Mouse (Mus musculus): ENCODE results near the gene Phospho1.

Gene Phospho1

GRCm38 (mm10) chr11:95834742-95835710 is 10.7 kb downstream of the Phospho1 start:
- peak; percentile 66 to 80 for DNase-seq

GRCm38 (mm10) chr11:95835832-95836231 is 11.5 kb downstream of the Phospho1 start:
- no peak for DNase-seq

- no peak for DNase-seq
Observed at GRCm38 (mm10) chr11:95836433-95836832, 12.1 kb downstream of the Phospho1 start.

GRCm38 (mm10) chr11:95837059-95837458 is 12.8 kb downstream of the Phospho1 start, which contains the start of gene Gngt2:
Gene Gngt2 (plus strand): TSS chr11:95837216.
- DNase-seq: no peak

GRCm38 (mm10) chr11:95838598-95838997 is 14.3 kb downstream of the Phospho1 start:
- DNase-seq: no peak

- peak in 1 of 2 experiments; percentile 29 for DNase-seq
Observed at GRCm38 (mm10) chr11:95838999-95839868, 14.9 kb downstream of the Phospho1 start.

- no peak for DNase-seq
Observed at GRCm38 (mm10) chr11:95840694-95841497, 16.6 kb downstream of the Phospho1 start.

- peak; percentile 45 to 47 for DNase-seq
Observed at GRCm38 (mm10) chr11:95841498-95841830, 17.2 kb downstream of the Phospho1 start.

- peak; percentile 84 to 91 for DNase-seq
Observed at GRCm38 (mm10) chr11:95842074-95842681, 17.9 kb downstream of the Phospho1 start, which contains the start of gene Abi3. Gene Abi3 (minus strand): TSS chr11:95842476.

- DNase-seq: peak in 1 of 2 experiments; percentile 28
Observed at GRCm38 (mm10) chr11:95842953-95843352, 18.7 kb downstream of the Phospho1 start.

- no peak for DNase-seq
Observed at GRCm38 (mm10) chr11:95843421-95843950, 19.2 kb downstream of the Phospho1 start.

- no peak for DNase-seq
Observed at GRCm38 (mm10) chr11:95844935-95845334, 20.6 kb downstream of the Phospho1 start.

GRCm38 (mm10) chr11:95850898-95851297 is 26.6 kb downstream of the Phospho1 start:
- no peak for DNase-seq

GRCm38 (mm10) chr11:95853684-95854083 is 29.4 kb downstream of the Phospho1 start:
- DNase-seq: peak; percentile 74 to 77

- DNase-seq: no peak
Observed at GRCm38 (mm10) chr11:95857306-95857705, 33.0 kb downstream of the Phospho1 start.

GRCm38 (mm10) chr11:95857716-95858527 is 33.6 kb downstream of the Phospho1 start:
- no peak for DNase-seq

GRCm38 (mm10) chr11:95858528-95859467 is 34.5 kb downstream of the Phospho1 start:
- peak; percentile 94 to 98 for DNase-seq

- DNase-seq: peak; percentile 73 to 81
Observed at GRCm38 (mm10) chr11:95859468-95859855, 35.2 kb downstream of the Phospho1 start.

GRCm38 (mm10) chr11:95860071-95860490 is 35.8 kb downstream of the Phospho1 start:
- DNase-seq: no peak
